Mouse (Mus musculus): ENCODE measurements around the gene Bcl2. TPM values are rescaled to one million over a fixed set of nuclear protein-coding genes. Genes with fewer than 3 reads are reported as not detected.

The Bcl2 gene
- polyA plus RNA-seq, 1 experiment from 2014 or later = 26.7 TPM

GRCm38 (mm10) chr1:106687435-106688160 is 26.5 kb downstream of the Bcl2 start:
- H3K4me3 ChIP-seq (replicated peaks) = peak overlapping the region; percentile 4; the same call in 1 of the 2 replicates
- no peaks in the 10 kb centered on the region for H3K9me3 ChIP-seq (replicated peaks)
- H3K9ac ChIP-seq = no peak overlapping the region
- H3K36me3 ChIP-seq = no peaks in the 10 kb centered on the region
- peak; percentile 86 for ATAC-seq (replicated peaks; ENCODE audit: low FRiP score)
- H3K4me1 ChIP-seq = peaks cover 26% of the 10 kb centered on the region
- WGBS = 50% methylated on average over 18 of the region's 18 CpGs
- H3K27ac ChIP-seq = peak overlapping the region; percentile 79
- no peaks in the 10 kb centered on the region for H3K27me3 ChIP-seq
- peak overlapping the region; percentile 44 for H3K4me2 ChIP-seq

GRCm38 (mm10) chr1:106685702-106686101 is 28.4 kb downstream of the Bcl2 start:
- no peaks in the 10 kb centered on the region for H3K36me3 ChIP-seq
- peaks cover 26% of the 10 kb centered on the region for H3K4me1 ChIP-seq
- ATAC-seq (replicated peaks; ENCODE audit: low FRiP score) = no peak
- H3K4me3 ChIP-seq (replicated peaks) = no peak overlapping the region
- no peak overlapping the region for H3K27ac ChIP-seq
- no peaks in the 10 kb centered on the region for H3K27me3 ChIP-seq
- no peak overlapping the region for H3K9ac ChIP-seq
- WGBS = 75% methylated on average over 2 of the region's 2 CpGs
- no peaks in the 10 kb centered on the region for H3K9me3 ChIP-seq (replicated peaks)
- H3K4me2 ChIP-seq = no peak overlapping the region

GRCm38 (mm10) chr1:106684546-106684945 is 29.5 kb downstream of the Bcl2 start:
- Histone ChIP-seq H3K4me3 (replicated peaks) (no peak overlapping the region), H3K36me3 (no peaks in the 10 kb centered on the region), H3K9me3 (replicated peaks) (no peaks in the 10 kb centered on the region), H3K4me2 (no peak overlapping the region), H3K9ac (no peak overlapping the region), H3K27ac (no peak overlapping the region), H3K4me1 (peaks cover 26% of the 10 kb centered on the region), H3K27me3 (no peaks in the 10 kb centered on the region)
- 80% methylated on average over 3 of the region's 3 CpGs for WGBS
- no peak for ATAC-seq (replicated peaks; ENCODE audit: low FRiP score)

GRCm38 (mm10) chr1:106682829-106683228 is 31.2 kb downstream of the Bcl2 start:
- no peak overlapping the region for H3K27ac ChIP-seq
- WGBS = 79% methylated on average over 3 of the region's 3 CpGs

GRCm38 (mm10) chr1:106679800-106680515 is 34.1 kb downstream of the Bcl2 start:
- no peaks in the 10 kb centered on the region for H3K9me3 ChIP-seq (replicated peaks)
- no peaks in the 10 kb centered on the region for H3K27me3 ChIP-seq
- no peaks in the 10 kb centered on the region for H3K36me3 ChIP-seq
- no peak overlapping the region for H3K4me2 ChIP-seq
- 20% methylated on average over 6 of the region's 6 CpGs for WGBS
- H3K27ac ChIP-seq = no peak overlapping the region; the same call in 1 of the 2 replicates
- H3K4me1 ChIP-seq = peaks cover 10% of the 10 kb centered on the region
- peak; percentile 59 for ATAC-seq (replicated peaks; ENCODE audit: low FRiP score)
- H3K9ac ChIP-seq = no peak overlapping the region
- H3K4me3 ChIP-seq (replicated peaks) = no peak overlapping the region

More at GRCm38 (mm10) chr1:106682829-106683228, 31.2 kb downstream of the Bcl2 start:
- Histone ChIP-seq H3K4me2 (no peak overlapping the region), H3K9ac (no peak overlapping the region), H3K27me3 (no peaks in the 10 kb centered on the region), H3K36me3 (no peaks in the 10 kb centered on the region), H3K4me1 (peaks cover 20% of the 10 kb centered on the region), H3K4me3 (replicated peaks) (no peak overlapping the region), H3K9me3 (replicated peaks) (no peaks in the 10 kb centered on the region)
- ATAC-seq (replicated peaks; ENCODE audit: low FRiP score) = no peak

- Histone ChIP-seq H3K36me3 (no peaks in the 10 kb centered on the region), H3K27me3 (no peaks in the 10 kb centered on the region), H3K4me2 (no peak overlapping the region), H3K9ac (no peak overlapping the region), H3K9me3 (replicated peaks) (no peaks in the 10 kb centered on the region), H3K4me3 (replicated peaks) (no peak overlapping the region), H3K27ac (no peak overlapping the region), H3K4me1 (peaks cover 7% of the 10 kb centered on the region)
- WGBS = 71% methylated on average over 5 of the region's 5 CpGs
- no peak for ATAC-seq (replicated peaks; ENCODE audit: low FRiP score)
Observed at GRCm38 (mm10) chr1:106678060-106678478, 36.0 kb downstream of the Bcl2 start.

- no peak overlapping the region; the same call in 1 of the 2 replicates for H3K4me2 ChIP-seq
- 14% methylated on average over 8 of the region's 8 CpGs for WGBS
- H3K27me3 ChIP-seq = no peaks in the 10 kb centered on the region
- H3K27ac ChIP-seq = peak overlapping the region; percentile 81
- no peak overlapping the region for H3K4me3 ChIP-seq (replicated peaks)
- H3K9me3 ChIP-seq (replicated peaks) = no peaks in the 10 kb centered on the region
- ATAC-seq (replicated peaks; ENCODE audit: low FRiP score) = peak; percentile 94
- H3K4me1 ChIP-seq = peaks cover 34% of the 10 kb centered on the region
- no peaks in the 10 kb centered on the region for H3K36me3 ChIP-seq
- no peak overlapping the region for H3K9ac ChIP-seq
Observed at GRCm38 (mm10) chr1:106666140-106667088, 47.7 kb downstream of the Bcl2 start.

- no peak for ATAC-seq (replicated peaks; ENCODE audit: low FRiP score)
- no peak overlapping the region for H3K4me3 ChIP-seq (replicated peaks)
- peaks cover 34% of the 10 kb centered on the region for H3K4me1 ChIP-seq
- no peaks in the 10 kb centered on the region for H3K9me3 ChIP-seq (replicated peaks)
- WGBS = 81% methylated on average over 1 of the region's 1 CpGs
- no peak overlapping the region for H3K4me2 ChIP-seq
- no peaks in the 10 kb centered on the region for H3K27me3 ChIP-seq
- H3K27ac ChIP-seq = no peak overlapping the region
- H3K9ac ChIP-seq = no peak overlapping the region
- no peaks in the 10 kb centered on the region for H3K36me3 ChIP-seq
Observed at GRCm38 (mm10) chr1:106664978-106665377, 49.1 kb downstream of the Bcl2 start.

- no peaks in the 10 kb centered on the region for H3K36me3 ChIP-seq
- ATAC-seq (replicated peaks; ENCODE audit: low FRiP score) = no peak
- H3K27me3 ChIP-seq = no peaks in the 10 kb centered on the region
- H3K4me3 ChIP-seq (replicated peaks) = no peak overlapping the region
- peaks cover 28% of the 10 kb centered on the region for H3K4me1 ChIP-seq
- H3K27ac ChIP-seq = peak overlapping the region; percentile 37; the same call in 1 of the 2 replicates
- H3K4me2 ChIP-seq = no peak overlapping the region
- 42% methylated on average over 5 of the region's 5 CpGs for WGBS
- H3K9ac ChIP-seq = no peak overlapping the region
- H3K9me3 ChIP-seq (replicated peaks) = no peaks in the 10 kb centered on the region
Observed at GRCm38 (mm10) chr1:106662486-106662885, 51.6 kb downstream of the Bcl2 start.

- WGBS = 90% methylated on average over 5 of the region's 5 CpGs
- Histone ChIP-seq H3K27ac (no peak overlapping the region), H3K4me3 (replicated peaks) (no peak overlapping the region), H3K9ac (no peak overlapping the region), H3K4me2 (no peak overlapping the region), H3K27me3 (no peaks in the 10 kb centered on the region), H3K36me3 (no peaks in the 10 kb centered on the region), H3K4me1 (peaks cover 23% of the 10 kb centered on the region), H3K9me3 (replicated peaks) (no peaks in the 10 kb centered on the region)
- no peak for ATAC-seq (replicated peaks; ENCODE audit: low FRiP score)
Observed at GRCm38 (mm10) chr1:106658293-106658847, 55.7 kb downstream of the Bcl2 start.

GRCm38 (mm10) chr1:106656207-106656738 is 57.8 kb downstream of the Bcl2 start:
- Histone ChIP-seq H3K27me3 (no peaks in the 10 kb centered on the region), H3K4me3 (replicated peaks) (no peak overlapping the region), H3K9ac (no peak overlapping the region), H3K36me3 (no peaks in the 10 kb centered on the region), H3K4me1 (peaks cover 22% of the 10 kb centered on the region), H3K27ac (0 out of 2 replicates have a peak overlapping the region, but pooled peaks have one; percentile 0), H3K9me3 (replicated peaks) (no peaks in the 10 kb centered on the region), H3K4me2 (no peak overlapping the region)
- 49% methylated on average over 5 of the region's 5 CpGs for WGBS
- ATAC-seq (replicated peaks; ENCODE audit: low FRiP score) = peak; percentile 76

Measured in kidney, embryonic 15.5 days (tissue).